Mouse (Mus musculus): Measurements from ENCODE around the gene Chml. TPM values are rescaled to one million over a fixed set of nuclear protein-coding genes. Genes with fewer than 3 reads are reported as not detected.

The Chml gene
- total and polyA plus RNA-seq, 2 experiments from 2014 or later = 3.1 to 12.6 TPM

DNA sequence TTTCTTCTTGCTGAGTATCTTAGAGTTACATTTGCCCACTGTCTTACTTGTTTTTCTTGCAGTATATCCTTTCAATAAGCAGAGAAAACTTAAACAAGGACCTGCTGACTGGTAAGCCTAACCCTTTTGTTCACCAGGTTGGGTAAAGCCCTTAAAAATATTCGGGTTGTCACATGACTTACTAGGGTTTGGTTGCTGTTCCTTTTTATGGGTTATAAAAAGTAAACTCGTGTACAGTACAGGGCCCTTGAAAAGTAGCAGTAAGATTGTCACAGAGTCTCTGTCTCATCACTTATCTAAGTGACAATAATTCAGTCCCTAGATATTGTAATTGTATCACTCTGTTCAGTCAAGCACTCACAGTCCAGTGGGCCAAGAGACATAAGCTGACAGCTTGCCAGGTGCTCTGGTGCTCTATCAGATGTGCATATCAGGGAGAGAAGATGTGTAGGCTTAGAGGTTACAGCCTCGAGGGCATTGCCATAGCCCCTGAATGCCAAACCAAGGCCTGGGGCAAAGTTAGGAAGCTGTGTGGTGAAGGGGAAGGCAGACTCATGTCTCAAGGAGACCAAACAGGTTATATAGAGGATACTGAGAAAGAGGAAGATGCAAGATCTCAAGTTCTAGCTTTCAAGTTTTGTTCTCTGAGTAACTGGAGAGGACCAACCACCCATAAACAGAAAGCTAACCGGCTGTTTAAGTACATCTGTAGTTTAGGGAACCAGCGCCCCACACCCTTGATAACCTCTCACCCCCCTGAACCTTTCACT is 49.0 kb downstream of the Chml start:
- H3K4me1 ChIP-seq (ENCODE audit: insufficient read depth, low read length) = no peaks in the 10 kb centered on the region
- no peaks in the 10 kb centered on the region for H3K9me3 ChIP-seq (ENCODE audit: low read length)
- no peak for DNase-seq (ENCODE audit: low spot score)
- TF ChIP-seq CTCF (IDR thresholded peaks at IDR 0.05) = no peak
- no peak overlapping the region for H3K4me3 ChIP-seq (ENCODE audit: low read depth, low read length)
- H3K27me3 ChIP-seq (ENCODE audit: insufficient read depth, low read length) = no peaks in the 10 kb centered on the region
- H3K27ac ChIP-seq (ENCODE audit: low read depth, low read length) = no peak overlapping the region
- no peak for ATAC-seq (ENCODE audit: low FRiP score)
- WGBS = 76% methylated on average over 5 of the region's 5 CpGs
- H3K4me2 ChIP-seq (ENCODE audit: low read depth, low read length, poor library complexity, severe bottlenecking) = no peak overlapping the region
- H3K36me3 ChIP-seq (ENCODE audit: insufficient read depth, low read length) = no peaks in the 10 kb centered on the region
- H3K9ac ChIP-seq (replicated peaks; ENCODE audit: low read length, poor library complexity, severe bottlenecking) = no peak overlapping the region

DNA sequence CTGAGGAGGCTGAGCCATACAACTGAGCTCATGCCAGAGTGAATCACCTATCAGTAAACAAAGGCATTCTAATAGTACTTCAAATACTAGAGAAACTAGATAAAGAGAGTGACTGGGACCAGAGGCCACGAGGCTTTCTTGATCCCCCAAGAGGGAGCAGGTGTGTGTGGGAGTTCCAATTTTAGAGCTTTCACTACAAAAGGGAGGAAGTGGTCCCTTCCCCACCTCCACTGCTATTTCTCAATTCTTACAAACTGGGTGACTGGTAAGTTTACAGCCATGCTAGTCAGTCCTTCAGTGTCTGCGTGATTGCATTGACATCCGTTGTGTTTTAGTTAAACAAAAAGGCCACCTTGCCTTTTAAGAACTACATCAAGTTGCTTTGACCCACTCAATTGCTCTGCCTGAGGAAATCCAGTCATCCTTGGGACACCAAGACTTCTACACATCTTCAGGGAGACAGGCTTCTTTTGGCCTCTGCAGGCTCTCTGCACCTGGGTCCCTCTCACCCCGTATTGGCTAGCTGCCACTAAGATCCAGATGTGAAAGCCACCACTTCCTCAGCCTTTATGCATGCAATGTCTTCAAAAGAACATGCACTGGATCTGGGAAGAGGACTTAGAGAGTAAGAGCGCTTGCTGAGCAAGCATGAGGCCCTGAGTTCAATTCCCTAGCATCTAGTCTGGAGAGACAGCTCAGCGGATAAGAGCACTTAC is 52.1 kb downstream of the Chml start:
- Histone ChIP-seq H3K27ac (ENCODE audit: low read depth, low read length) (no peak overlapping the region), H3K36me3 (ENCODE audit: insufficient read depth, low read length) (no peaks in the 10 kb centered on the region), H3K4me1 (ENCODE audit: insufficient read depth, low read length) (no peaks in the 10 kb centered on the region), H3K9me3 (ENCODE audit: low read length) (no peaks in the 10 kb centered on the region), H3K9ac (replicated peaks; ENCODE audit: low read length, poor library complexity, severe bottlenecking) (no peak overlapping the region), H3K4me2 (ENCODE audit: low read depth, low read length, poor library complexity, severe bottlenecking) (no peak overlapping the region), H3K27me3 (ENCODE audit: insufficient read depth, low read length) (no peaks in the 10 kb centered on the region), H3K4me3 (ENCODE audit: low read depth, low read length) (no peak overlapping the region)
- 85% methylated on average over 6 of the region's 6 CpGs for WGBS
- ATAC-seq (ENCODE audit: low FRiP score) = no peak
- no peak for TF ChIP-seq CTCF (IDR thresholded peaks at IDR 0.05)
- no peak for DNase-seq (ENCODE audit: low spot score)

DNA sequence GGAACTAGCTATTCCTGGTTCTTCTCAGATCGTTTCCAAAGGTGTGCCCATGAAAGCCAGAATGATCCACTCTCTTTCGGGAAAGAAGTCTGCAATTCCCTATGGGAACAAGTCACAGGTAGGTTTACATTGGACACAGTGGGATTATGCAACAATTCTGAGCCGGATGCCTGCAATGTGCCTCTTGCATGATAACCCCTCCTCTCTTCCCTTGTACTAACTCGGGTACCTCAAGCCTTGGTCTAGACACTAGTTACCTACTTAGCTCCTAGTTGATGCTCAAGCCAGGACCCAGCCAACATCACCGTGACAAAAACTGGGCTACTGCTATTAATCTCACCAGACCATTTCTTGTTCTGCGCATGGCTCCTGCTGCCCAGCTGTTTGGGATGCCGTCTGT is 53.6 kb downstream of the Chml start:
- TF ChIP-seq CTCF (IDR thresholded peaks at IDR 0.05) = no peak
- no peak overlapping the region for H3K27ac ChIP-seq (ENCODE audit: low read depth, low read length)
- H3K9ac ChIP-seq (replicated peaks; ENCODE audit: low read length, poor library complexity, severe bottlenecking) = no peak overlapping the region
- ATAC-seq (ENCODE audit: low FRiP score) (no peak), DNase-seq (ENCODE audit: low spot score) (no peak)
- H3K4me1 ChIP-seq (ENCODE audit: insufficient read depth, low read length) = no peaks in the 10 kb centered on the region
- no peaks in the 10 kb centered on the region for H3K36me3 ChIP-seq (ENCODE audit: insufficient read depth, low read length)
- no peak overlapping the region for H3K4me2 ChIP-seq (ENCODE audit: low read depth, low read length, poor library complexity, severe bottlenecking)
- no peaks in the 10 kb centered on the region for H3K27me3 ChIP-seq (ENCODE audit: insufficient read depth, low read length)
- no peak overlapping the region for H3K4me3 ChIP-seq (ENCODE audit: low read depth, low read length)
- 83% methylated on average over 7 of the region's 7 CpGs for WGBS
- H3K9me3 ChIP-seq (ENCODE audit: low read length) = no peaks in the 10 kb centered on the region

DNA sequence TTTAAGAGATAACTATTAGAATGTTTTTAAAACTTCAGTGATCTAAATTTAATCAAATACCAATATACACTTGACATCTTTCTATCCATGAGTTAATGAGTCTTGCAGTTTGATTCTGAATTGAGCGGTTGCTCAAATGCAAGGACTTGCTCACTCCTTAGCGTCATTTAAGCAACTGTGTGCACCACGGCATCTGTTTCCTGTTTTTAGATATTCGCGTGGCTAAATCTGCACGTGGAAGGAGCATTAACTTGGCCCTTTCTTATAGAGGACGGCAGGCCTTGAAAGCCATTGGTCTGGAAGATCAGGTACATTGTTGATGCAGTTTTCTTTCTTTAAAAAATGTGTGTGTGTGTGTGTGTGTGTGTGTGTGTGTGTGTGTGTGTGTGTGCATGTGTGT is 55.0 kb downstream of the Chml start:
- WGBS = 78% methylated on average over 7 of the region's 7 CpGs
- Histone ChIP-seq H3K9ac (replicated peaks; ENCODE audit: low read length, poor library complexity, severe bottlenecking) (no peak overlapping the region), H3K9me3 (ENCODE audit: low read length) (no peaks in the 10 kb centered on the region), H3K27ac (ENCODE audit: low read depth, low read length) (no peak overlapping the region), H3K4me3 (ENCODE audit: low read depth, low read length) (no peak overlapping the region), H3K4me1 (ENCODE audit: insufficient read depth, low read length) (no peaks in the 10 kb centered on the region), H3K36me3 (ENCODE audit: insufficient read depth, low read length) (no peaks in the 10 kb centered on the region), H3K27me3 (ENCODE audit: insufficient read depth, low read length) (no peaks in the 10 kb centered on the region), H3K4me2 (ENCODE audit: low read depth, low read length, poor library complexity, severe bottlenecking) (no peak overlapping the region)
- DNase-seq (ENCODE audit: low spot score) (no peak), ATAC-seq (ENCODE audit: low FRiP score) (no peak)
- TF ChIP-seq CTCF (IDR thresholded peaks at IDR 0.05) = no peak

DNA sequence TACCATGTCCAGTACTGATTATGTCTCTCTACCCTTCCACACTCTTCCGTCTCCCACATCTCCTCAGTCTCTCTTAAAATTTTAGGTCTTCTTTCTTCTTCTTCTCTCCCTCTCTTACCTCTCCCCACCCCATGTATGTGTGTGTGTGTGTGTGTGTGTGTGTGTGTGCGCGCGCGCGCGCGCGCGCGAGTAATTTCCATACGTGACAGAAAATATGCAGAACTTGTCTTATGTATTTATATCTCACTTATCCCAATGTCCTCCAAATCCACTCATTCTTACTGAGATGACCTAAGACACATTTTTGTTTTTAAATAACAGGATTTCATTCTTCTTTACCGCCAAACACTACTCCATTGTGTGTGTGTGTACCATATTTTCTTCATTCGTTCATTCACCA is 60.2 kb downstream of the Chml start:
- no peak overlapping the region for H3K4me2 ChIP-seq (ENCODE audit: low read depth, low read length, poor library complexity, severe bottlenecking)
- H3K36me3 ChIP-seq (ENCODE audit: insufficient read depth, low read length) = no peaks in the 10 kb centered on the region
- no peaks in the 10 kb centered on the region for H3K4me1 ChIP-seq (ENCODE audit: insufficient read depth, low read length)
- no peaks in the 10 kb centered on the region for H3K27me3 ChIP-seq (ENCODE audit: insufficient read depth, low read length)
- H3K9ac ChIP-seq (replicated peaks; ENCODE audit: low read length, poor library complexity, severe bottlenecking) = no peak overlapping the region
- TF ChIP-seq CTCF (IDR thresholded peaks at IDR 0.05) = no peak
- WGBS = 99% methylated on average over 14 of the region's 14 CpGs
- no peak overlapping the region for H3K4me3 ChIP-seq (ENCODE audit: low read depth, low read length)
- H3K9me3 ChIP-seq (ENCODE audit: low read length) = no peaks in the 10 kb centered on the region
- H3K27ac ChIP-seq (ENCODE audit: low read depth, low read length) = no peak overlapping the region
- ATAC-seq (ENCODE audit: low FRiP score) (no peak), DNase-seq (ENCODE audit: low spot score) (no peak)

Other genes with a start within 250 kb of the Chml start
- gene Rgs7, start 200.4 kb downstream of the Chml start, total RNA-seq (2014; rRNA removed) = 40.5 and 42.8 TPM in 2 replicates
- 48.1 and 50.3 TPM in 2 replicates for gene Rgs7, start 200.4 kb downstream of the Chml start, polyA plus RNA-seq (2015; fragmentation: Nextera tagmentation; extraction: Ambion mirVana)
- gene Kmo, start 72.5 kb downstream of the Chml start, total RNA-seq (2014; rRNA removed) = not detected in 2 replicates
- not detected in 2 replicates for gene Kmo, start 72.5 kb downstream of the Chml start, polyA plus RNA-seq (2015; fragmentation: Nextera tagmentation; extraction: Ambion mirVana)
- 48.8 and 59.2 TPM in 2 replicates for gene Fh1, start 67.3 kb downstream of the Chml start, total RNA-seq (2014; rRNA removed)
- 95.0 and 102 TPM in 2 replicates for gene Fh1, start 67.3 kb downstream of the Chml start, polyA plus RNA-seq (2015; fragmentation: Nextera tagmentation; extraction: Ambion mirVana)
- gene Opn3, start 125 bp downstream of the Chml start, total RNA-seq (2014; rRNA removed) = 16.2 and 19.3 TPM in 2 replicates
- 9.5 and 10.4 TPM in 2 replicates for gene Opn3, start 125 bp downstream of the Chml start, polyA plus RNA-seq (2015; fragmentation: Nextera tagmentation; extraction: Ambion mirVana)
- gene Wdr64, start 5.7 kb upstream of the Chml start, total RNA-seq (2014; rRNA removed) = not detected in 2 replicates
- not detected in 2 replicates for gene Wdr64, start 5.7 kb upstream of the Chml start, polyA plus RNA-seq (2015; fragmentation: Nextera tagmentation; extraction: Ambion mirVana)
- 1.1 and 2.1 TPM in 2 replicates for gene Exo1, start 187.7 kb upstream of the Chml start, total RNA-seq (2014; rRNA removed)
- gene Exo1, start 187.7 kb upstream of the Chml start, polyA plus RNA-seq (2015; fragmentation: Nextera tagmentation; extraction: Ambion mirVana) = 1.4 and 1.6 TPM in 2 replicates
- gene Gm38100, start 227.4 kb upstream of the Chml start, total RNA-seq (2014; rRNA removed) = not detected in 2 replicates
- 0.09 TPM in 1 of 2 replicates, not detected in the other for gene Gm38100, start 227.4 kb upstream of the Chml start, polyA plus RNA-seq (2015; fragmentation: Nextera tagmentation; extraction: Ambion mirVana)

Measured in midbrain, postnatal 0 days (tissue).